Mouse (Mus musculus): ENCODE measurements at regions not wholly inside any gene's neighbourhood (a gene's known extent, or its start where the extent isn't known, plus 50 kb on each side); places are given as distances from the start of the nearest gene placed in this dataset.

- no peak for DNase-seq
Observed at GRCm38 (mm10) chr10:69045275-69045674, 106.0 kb upstream of the Rhobtb1 start.

GRCm38 (mm10) chr10:69046008-69046555, 105.2 kb upstream of the Rhobtb1 start:
- peak; percentile 28 to 29 for DNase-seq

- DNase-seq, result no peak
Observed at GRCm38 (mm10) chr10:69078008-69078407, 73.2 kb upstream of the Rhobtb1 start.

GRCm38 (mm10) chr10:69086184-69086583, 65.0 kb upstream of the Rhobtb1 start:
- DNase-seq, result no peak

- no peak for DNase-seq
Observed at GRCm38 (mm10) chr10:69091872-69092271, 59.4 kb upstream of the Rhobtb1 start.

- no peak for DNase-seq
Observed at GRCm38 (mm10) chr10:69100021-69100420, 51.2 kb upstream of the Rhobtb1 start.

GRCm38 (mm10) chr10:69100742-69101141, 50.5 kb upstream of the Rhobtb1 start:
- DNase-seq, result peak in 1 of 2 experiments; percentile 14
